Mouse (Mus musculus) MEL-GATA-1-ER (cell line): ENCODE data around the gene Wdfy2.
"Not testable (repeated sequence)": the region's sequence is repeated elsewhere in the genome, so short reads cannot be mapped to it uniquely, and the experiment has no call there.

Experiments used
- DNase-seq: peaks from one replicate; pipeline ENCODE4 v3.0.0-alpha.2; 2012; ENCODE audit warnings: low read depth; ENCODE audit errors: extremely low read depth

Wdfy2 gene

GRCm38 (mm10) chr14:62878634-62879430, 41.4 kb downstream of the Wdfy2 start:
- DNase-seq = no peak

- DNase-seq = no peak
Observed at GRCm38 (mm10) chr14:62879497-62879896, 42.0 kb downstream of the Wdfy2 start.

- no peak for DNase-seq
Observed at GRCm38 (mm10) chr14:62880084-62880851, 42.8 kb downstream of the Wdfy2 start.

GRCm38 (mm10) chr14:62882061-62882614, 44.7 kb downstream of the Wdfy2 start:
- DNase-seq = no peak

- DNase-seq = no peak
Observed at GRCm38 (mm10) chr14:62883551-62883950, 46.1 kb downstream of the Wdfy2 start.

GRCm38 (mm10) chr14:62884171-62884570, 46.7 kb downstream of the Wdfy2 start:
- no peak for DNase-seq

GRCm38 (mm10) chr14:62884639-62885038, 47.2 kb downstream of the Wdfy2 start:
- DNase-seq = no peak

GRCm38 (mm10) chr14:62885146-62885545, 47.7 kb downstream of the Wdfy2 start:
- DNase-seq = no peak

- DNase-seq = no peak
Observed at GRCm38 (mm10) chr14:62891401-62891800, 53.9 kb downstream of the Wdfy2 start.

- no peak for DNase-seq
Observed at GRCm38 (mm10) chr14:62892771-62893641, 55.5 kb downstream of the Wdfy2 start.

GRCm38 (mm10) chr14:62893642-62894180, 56.2 kb downstream of the Wdfy2 start:
- DNase-seq = not testable (repeated sequence)

- DNase-seq = no peak
Observed at GRCm38 (mm10) chr14:62894924-62895840, 57.7 kb downstream of the Wdfy2 start.

- DNase-seq = no peak
Observed at GRCm38 (mm10) chr14:62898061-62898460, 60.6 kb downstream of the Wdfy2 start.

GRCm38 (mm10) chr14:62907888-62908287, 70.4 kb downstream of the Wdfy2 start:
- no peak for DNase-seq

GRCm38 (mm10) chr14:62908550-62908949, 71.1 kb downstream of the Wdfy2 start:
- DNase-seq = no peak

- no peak for DNase-seq
Observed at GRCm38 (mm10) chr14:62910859-62911258, 73.4 kb downstream of the Wdfy2 start.

- no peak for DNase-seq
Observed at GRCm38 (mm10) chr14:62915146-62915685, 77.7 kb downstream of the Wdfy2 start.

GRCm38 (mm10) chr14:62916488-62917034, 79.1 kb downstream of the Wdfy2 start:
- no peak for DNase-seq

GRCm38 (mm10) chr14:62921401-62921800, 83.9 kb downstream of the Wdfy2 start:
- no peak for DNase-seq
